Mouse (Mus musculus) lung, embryonic 14.5 days (tissue): Measurements from ENCODE around the gene Gm4787. TPM values are rescaled to one million over a fixed set of nuclear protein-coding genes. Genes with fewer than 3 reads are reported as not detected.

Experiments used
- ATAC-seq: fragments of 200-750 bp; cut with Nextera tagmentation; 2 replicates; pipeline ENCODE4 v1.8.0; 2017; ENCODE audit warnings: mild to moderate bottlenecking, moderate TSS enrichment, moderate library complexity; ENCODE audit not compliant: insufficient read depth
- DNase-seq: peaks from one replicate; pipeline ENCODE4 v3.0.0-alpha.2; 2015
- H3K27ac ChIP-seq: fragments of 300-500 bp; sonication (generic); 2 replicates; pipeline ENCODE4 v1.5.1; 2014; ENCODE audit warnings: low read depth, mild to moderate bottlenecking, moderate library complexity
- H3K27me3 ChIP-seq: fragments of 300-500 bp; sonication (generic); 2 replicates; pipeline ENCODE4 v1.6.1; 2014; ENCODE audit warnings: low read length, control low read depth; ENCODE audit not compliant: insufficient read depth
- H3K36me3 ChIP-seq: fragments of 300-500 bp; sonication (generic); 2 replicates; pipeline ENCODE4 v1.6.1; 2014; ENCODE audit warnings: control low read depth; ENCODE audit not compliant: insufficient read depth
- H3K4me1 ChIP-seq: fragments of 300-500 bp; sonication (generic); 2 replicates; pipeline ENCODE4 v1.6.1; 2014; ENCODE audit warnings: antibody characterized with exemption, control low read depth; ENCODE audit not compliant: insufficient read depth
- H3K4me2 ChIP-seq: fragments of 300-500 bp; sonication (generic); 2 replicates; pipeline ENCODE4 v1.6.1; 2014; ENCODE audit warnings: mild to moderate bottlenecking
- H3K4me3 ChIP-seq: fragments of 300-500 bp; sonication (generic); 2 replicates; pipeline ENCODE4 v1.5.1; 2014; ENCODE audit warnings: low read depth, low read length
- H3K9ac ChIP-seq: fragments of 300-500 bp; sonication (generic); 2 replicates; pipeline ENCODE4 v1.6.1; 2014
- H3K9me3 ChIP-seq: fragments of 300-500 bp; sonication (generic); 2 replicates; pipeline ENCODE4 v1.6.1; 2016; ENCODE audit warnings: low read depth, low read length, control low read depth
- CTCF ChIP-seq: IDR thresholded peaks from 2 replicates; pipeline ENCODE4 v1.5.1; 2016; ENCODE audit warnings: antibody characterized with exemption, low read depth
- WGBS: fragments of 180-500 bp; shearing (Covaris S2); extraction: QIAGEN DNeasy Blood & Tissue Kit; methylation state at CpG from one replicate; pipeline ENCODE4 v1.1.7; 2014; 5-methylcytosine and 5-hydroxymethylcytosine counted together
- polyA plus RNA-seq: library from polyadenylated mRNA; unstranded; fragments of >200 nt; fragmentation: Nextera tagmentation; extraction: Ambion mirVana; gene quantifications from 2 replicates; pipeline ENCODE4 v1.2.1, GENCODE M21; 2014

The Gm4787 gene
- polyA plus RNA-seq, 1 experiment from 2014 or later, result 0.14 TPM

- Histone ChIP-seq H3K9me3 (no peaks in the 10 kb centered on the region), H3K9ac (peak overlapping the region; percentile 60), H3K27ac (no peak overlapping the region), H3K36me3 (no peaks in the 10 kb centered on the region), H3K4me1 (no peaks in the 10 kb centered on the region), H3K4me3 (peak overlapping the region; percentile 58), H3K4me2 (peak overlapping the region; percentile 99), H3K27me3 (peaks cover 17% of the 10 kb centered on the region; the same call in 1 of the 2 replicates)
- WGBS, result under 1% methylated on average over 54 of the region's 54 CpGs
- peak; percentile 65 for DNase-seq
- TF ChIP-seq CTCF, result no peak
- ATAC-seq, result peak; percentile 69
Observed at GRCm38 (mm10) chr12:81331937-81332874, 47.1 kb downstream of the Gm4787 start.

DNA sequence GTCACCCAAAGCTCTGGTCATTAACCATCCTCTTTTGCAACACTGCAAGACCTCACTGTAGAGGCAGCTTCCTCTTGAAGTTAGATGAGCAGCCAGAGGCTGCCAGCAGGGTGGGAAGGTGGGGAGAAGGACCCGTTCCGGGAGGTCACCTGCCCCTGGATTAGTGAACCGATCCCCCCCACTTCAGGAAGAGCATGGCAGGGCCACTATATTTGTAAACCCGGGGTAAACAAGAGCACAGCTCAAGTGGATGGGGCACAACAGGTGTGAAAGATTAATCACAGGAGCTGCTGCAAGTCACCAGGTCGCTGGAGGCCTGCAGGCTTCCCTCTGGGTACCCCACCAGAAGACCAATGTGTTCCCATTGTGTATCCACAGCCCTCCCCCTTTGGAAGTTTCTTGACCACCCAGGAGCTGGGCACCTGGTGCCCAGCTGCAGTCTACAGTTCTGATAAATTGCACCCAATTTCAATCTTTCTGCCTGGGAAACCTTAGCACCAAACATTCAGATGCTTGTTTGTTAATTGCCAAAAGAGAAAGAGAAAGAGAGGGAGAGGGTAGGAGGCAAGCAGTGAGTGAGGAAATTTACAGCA lies 48.1 kb downstream of the Gm4787 start:
- Histone ChIP-seq H3K36me3 (no peaks in the 10 kb centered on the region), H3K27ac (no peak overlapping the region), H3K9me3 (no peaks in the 10 kb centered on the region), H3K27me3 (peaks cover 17% of the 10 kb centered on the region; the same call in 1 of the 2 replicates), H3K4me2 (no peak overlapping the region; the same call in 1 of the 2 replicates), H3K4me1 (no peaks in the 10 kb centered on the region), H3K4me3 (no peak overlapping the region), H3K9ac (no peak overlapping the region)
- DNase-seq (no peak), ATAC-seq (no peak)
- WGBS, result 38% methylated on average over 5 of the region's 5 CpGs
- no peak for TF ChIP-seq CTCF

Other genes starting within 250 kb of the Gm4787 start
- 0.46 and 0.50 TPM in 2 replicates for gene Slc8a3, start 46.3 kb downstream of the Gm4787 start, polyA plus RNA-seq
- gene Adam4, start 42.5 kb upstream of the Gm4787 start, polyA plus RNA-seq, result 0.99 and 1.1 TPM in 2 replicates
- 127 and 136 TPM in 2 replicates for gene Cox16, start 105.7 kb upstream of the Gm4787 start, polyA plus RNA-seq
- 29.2 and 30.3 TPM in 2 replicates for gene Gm20498, start 153.4 kb upstream of the Gm4787 start, polyA plus RNA-seq
- gene Synj2bp, start 153.4 kb upstream of the Gm4787 start, polyA plus RNA-seq, result 33.6 and 37.1 TPM in 2 replicates
- 0.25 and 0.35 TPM in 2 replicates for gene Adam21, start 189.0 kb upstream of the Gm4787 start, polyA plus RNA-seq
- 63.6 and 65.5 TPM in 2 replicates for gene Med6, start 215.5 kb upstream of the Gm4787 start, polyA plus RNA-seq